Mouse (Mus musculus) intestine, embryonic 14.5 days (tissue): ENCODE results near the gene Zfyve16. TPM values are rescaled to one million over a fixed set of nuclear protein-coding genes. Genes with fewer than 3 reads are reported as not detected.
A peak's percentile ranks its signal among the peaks of the same experiment; 100 is the strongest.

Experiments used
- ATAC-seq: fragments of 200-750 bp; cut with Nextera tagmentation; replicated peaks from 2 replicates; pipeline ENCODE4 v1.8.0; 2017; ENCODE audit warnings: low read depth, moderate number of reproducible peaks, moderate TSS enrichment, moderate library complexity; ENCODE audit not compliant: low FRiP score, low TSS enrichment
- DNase-seq: peaks from one replicate; pipeline ENCODE4 v3.0.0-alpha.2; 2018; ENCODE audit warnings: low spot score
- H3K27ac ChIP-seq: fragments of 300-500 bp; sonication (generic); 2 replicates; pipeline ENCODE4 v1.5.1; 2014; ENCODE audit warnings: low read depth, mild to moderate bottlenecking, control low read depth
- H3K27me3 ChIP-seq: fragments of 300-500 bp; sonication (generic); replicated peaks from 2 replicates; pipeline ENCODE4 v1.6.1; 2014; ENCODE audit warnings: low read length, control low read depth; ENCODE audit not compliant: control insufficient read depth, insufficient read depth
- H3K36me3 ChIP-seq: fragments of 300-500 bp; sonication (generic); 2 replicates; pipeline ENCODE4 v1.6.1; 2014; ENCODE audit warnings: low read length, control low read depth; ENCODE audit not compliant: control insufficient read depth, insufficient read depth
- H3K4me1 ChIP-seq: fragments of 300-500 bp; sonication (generic); replicated peaks from 2 replicates; pipeline ENCODE4 v1.6.1; 2014; ENCODE audit warnings: low read length, control low read depth, mixed read lengths; ENCODE audit not compliant: control insufficient read depth, insufficient read depth
- H3K4me2 ChIP-seq: fragments of 300-500 bp; sonication (generic); 2 replicates; pipeline ENCODE4 v1.6.1; 2014; ENCODE audit warnings: low read length
- H3K4me3 ChIP-seq: fragments of 300-500 bp; sonication (generic); 2 replicates; pipeline ENCODE4 v1.5.1; 2014; ENCODE audit warnings: low read depth, low read length, control low read depth, mixed read lengths
- H3K9ac ChIP-seq: fragments of 300-500 bp; sonication (generic); 2 replicates; pipeline ENCODE4 v1.6.1; 2014; ENCODE audit warnings: mild to moderate bottlenecking, low read length
- H3K9me3 ChIP-seq: fragments of 300-500 bp; sonication (generic); 2 replicates; pipeline ENCODE4 v1.6.1; 2016; ENCODE audit warnings: low read length, control low read depth; ENCODE audit not compliant: control insufficient read depth
- WGBS: fragments of 180-500 bp; shearing (Covaris S2); extraction: QIAGEN DNeasy Blood & Tissue Kit; methylation state at CpG from one replicate; pipeline ENCODE4 v1.1.7; 2014; 5-methylcytosine and 5-hydroxymethylcytosine counted together
- polyA plus RNA-seq: library from polyadenylated mRNA; unstranded; fragments of >200 nt; fragmentation: Nextera tagmentation; extraction: Ambion mirVana; gene quantifications from 2 replicates; pipeline ENCODE4 v1.2.1, GENCODE M21; 2014

Zfyve16 gene
- polyA plus RNA-seq, 1 experiment from 2014 or later = 12.7 TPM

- Histone ChIP-seq H3K36me3 (no peaks in the 10 kb centered on the region), H3K9me3 (no peaks in the 10 kb centered on the region), H3K4me1 (no peaks in the 10 kb centered on the region), H3K27me3 (no peaks in the 10 kb centered on the region), H3K27ac (no peak overlapping the region), H3K4me2 (no peak overlapping the region), H3K9ac (no peak overlapping the region), H3K4me3 (no peak overlapping the region)
- DNase-seq (no peak), ATAC-seq (no peak)
- 60% methylated on average over 4 of the region's 4 CpGs for WGBS
Measured at GRCm38 (mm10) chr13:92539126-92539525, 8.5 kb upstream of the Zfyve16 start.

- Histone ChIP-seq H3K9ac (no peak overlapping the region), H3K9me3 (no peaks in the 10 kb centered on the region), H3K27ac (no peak overlapping the region), H3K4me3 (no peak overlapping the region), H3K4me1 (0 out of 2 replicates have a peak, but pooled peaks cover 4% of the 10 kb centered on the region), H3K27me3 (no peaks in the 10 kb centered on the region), H3K4me2 (no peak overlapping the region), H3K36me3 (no peaks in the 10 kb centered on the region)
- DNase-seq (no peak), ATAC-seq (no peak)
- 43% methylated on average over 2 of the region's 2 CpGs for WGBS
Measured at GRCm38 (mm10) chr13:92533801-92534200, 3.1 kb upstream of the Zfyve16 start.

GRCm38 (mm10) chr13:92532216-92532615, 1.5 kb upstream of the Zfyve16 start:
- 0 out of 2 replicates have a peak overlapping the region, but pooled peaks have one; percentile 1 for H3K4me2 ChIP-seq
- WGBS = 59% methylated on average over 2 of the region's 2 CpGs
- ATAC-seq (no peak), DNase-seq (no peak)
- H3K27ac ChIP-seq = no peak overlapping the region
- no peaks in the 10 kb centered on the region for H3K9me3 ChIP-seq
- H3K4me1 ChIP-seq = 0 out of 2 replicates have a peak, but pooled peaks cover 4% of the 10 kb centered on the region
- no peaks in the 10 kb centered on the region for H3K36me3 ChIP-seq
- H3K9ac ChIP-seq = no peak overlapping the region
- no peak overlapping the region for H3K4me3 ChIP-seq
- H3K27me3 ChIP-seq = no peaks in the 10 kb centered on the region

- peak overlapping the region; percentile 72 for H3K4me3 ChIP-seq
- peak overlapping the region; percentile 92 for H3K27ac ChIP-seq
- no peaks in the 10 kb centered on the region for H3K36me3 ChIP-seq
- H3K4me2 ChIP-seq = peak overlapping the region; percentile 76
- H3K27me3 ChIP-seq = no peaks in the 10 kb centered on the region
- H3K4me1 ChIP-seq = 0 out of 2 replicates have a peak, but pooled peaks cover 4% of the 10 kb centered on the region
- peak overlapping the region; percentile 85 for H3K9ac ChIP-seq
- ATAC-seq = 0 out of 2 replicates have a peak, but pooled peaks have one; percentile 0
- no peak for DNase-seq
- H3K9me3 ChIP-seq = no peaks in the 10 kb centered on the region
- WGBS = 4% methylated on average over 15 of the region's 15 CpGs
Measured at GRCm38 (mm10) chr13:92531237-92531636, 569 bp upstream of the Zfyve16 start.

GRCm38 (mm10) chr13:92529828-92530720, 594 bp downstream of the Zfyve16 start:
- Histone ChIP-seq H3K27me3 (no peaks in the 10 kb centered on the region), H3K4me2 (peak overlapping the region; percentile 76), H3K27ac (peak overlapping the region; percentile 92), H3K4me3 (peak overlapping the region; percentile 72), H3K4me1 (0 out of 2 replicates have a peak, but pooled peaks cover 4% of the 10 kb centered on the region), H3K9ac (peak overlapping the region; percentile 85), H3K36me3 (no peaks in the 10 kb centered on the region), H3K9me3 (no peaks in the 10 kb centered on the region)
- ATAC-seq (peak; percentile 96; the same call in 1 of the 2 replicates), DNase-seq (no peak)
- 3% methylated on average over 46 of the region's 47 CpGs for WGBS

- Histone ChIP-seq H3K4me1 (no peaks in the 10 kb centered on the region), H3K4me3 (no peak overlapping the region), H3K27me3 (no peaks in the 10 kb centered on the region), H3K4me2 (no peak overlapping the region), H3K9ac (no peak overlapping the region), H3K36me3 (peaks cover 42% of the 10 kb centered on the region), H3K27ac (no peak overlapping the region), H3K9me3 (no peaks in the 10 kb centered on the region)
- DNase-seq (no peak), ATAC-seq (no peak)
- 87% methylated on average over 5 of the region's 5 CpGs for WGBS
Measured at GRCm38 (mm10) chr13:92523178-92523813, 7.4 kb downstream of the Zfyve16 start.

- ATAC-seq (no peak), DNase-seq (no peak)
- no peak overlapping the region for H3K27ac ChIP-seq
- no peak overlapping the region for H3K9ac ChIP-seq
- no peaks in the 10 kb centered on the region for H3K27me3 ChIP-seq
- H3K4me1 ChIP-seq = no peaks in the 10 kb centered on the region
- no peak overlapping the region for H3K4me2 ChIP-seq
- H3K4me3 ChIP-seq = no peak overlapping the region
- 84% methylated on average over 12 of the region's 12 CpGs for WGBS
- no peaks in the 10 kb centered on the region for H3K9me3 ChIP-seq
- H3K36me3 ChIP-seq = peaks cover 64% of the 10 kb centered on the region
Measured at GRCm38 (mm10) chr13:92504871-92505270, 25.8 kb downstream of the Zfyve16 start.

- no peak overlapping the region for H3K4me3 ChIP-seq
- H3K27ac ChIP-seq = no peak overlapping the region
- no peaks in the 10 kb centered on the region for H3K27me3 ChIP-seq
- peaks cover 45% of the 10 kb centered on the region for H3K36me3 ChIP-seq
- no peak overlapping the region for H3K9ac ChIP-seq
- 92% methylated on average over 1 of the region's 1 CpGs for WGBS
- ATAC-seq (no peak), DNase-seq (no peak)
- H3K4me1 ChIP-seq = no peaks in the 10 kb centered on the region
- no peak overlapping the region for H3K4me2 ChIP-seq
- H3K9me3 ChIP-seq = no peaks in the 10 kb centered on the region
Measured at GRCm38 (mm10) chr13:92491923-92492322, 38.7 kb downstream of the Zfyve16 start.
